Mouse (Mus musculus): ENCODE data around the gene Psen1. TPM values are rescaled to one million over a fixed set of nuclear protein-coding genes. Genes with fewer than 3 reads are reported as not detected.

The Psen1 gene
- polyA plus RNA-seq, 1 experiment from 2014 or later = 58.7 TPM

DNA sequence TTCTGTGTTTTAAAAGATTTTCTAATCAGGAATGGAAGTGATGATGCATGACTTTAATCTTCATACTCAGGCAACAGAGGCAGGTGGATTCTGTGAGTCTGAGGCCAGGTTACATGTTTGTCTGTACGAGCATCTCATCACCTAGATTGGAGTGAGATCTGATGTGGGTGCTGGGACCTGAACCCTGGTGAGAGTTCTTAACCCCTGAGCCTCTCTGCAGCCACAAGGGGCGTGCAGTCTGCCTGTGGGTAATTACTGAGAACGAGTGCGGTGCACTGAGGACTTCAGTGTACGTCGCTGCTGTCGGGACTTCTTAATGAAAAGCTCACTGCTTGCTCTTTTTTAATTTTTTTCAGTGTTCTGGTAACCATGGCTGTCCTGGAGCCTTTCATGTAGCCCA is 13.7 kb downstream of the Psen1 start:
- no peaks in the 10 kb centered on the region; the same call in 1 of the 2 replicates for H3K4me1 ChIP-seq
- H3K27me3 ChIP-seq = no peaks in the 10 kb centered on the region
- H3K9ac ChIP-seq = no peak overlapping the region
- 86% methylated on average over 7 of the region's 7 CpGs for WGBS
- no peaks in the 10 kb centered on the region for H3K9me3 ChIP-seq
- no peak overlapping the region for H3K4me2 ChIP-seq
- H3K36me3 ChIP-seq = peaks cover 45% of the 10 kb centered on the region
- no peak for ATAC-seq (ENCODE audit: insufficient number of reproducible peaks, insufficient read depth, low FRiP score, low TSS enrichment, low read depth)
- no peak overlapping the region for H3K4me3 ChIP-seq
- H3K27ac ChIP-seq = no peak overlapping the region

DNA sequence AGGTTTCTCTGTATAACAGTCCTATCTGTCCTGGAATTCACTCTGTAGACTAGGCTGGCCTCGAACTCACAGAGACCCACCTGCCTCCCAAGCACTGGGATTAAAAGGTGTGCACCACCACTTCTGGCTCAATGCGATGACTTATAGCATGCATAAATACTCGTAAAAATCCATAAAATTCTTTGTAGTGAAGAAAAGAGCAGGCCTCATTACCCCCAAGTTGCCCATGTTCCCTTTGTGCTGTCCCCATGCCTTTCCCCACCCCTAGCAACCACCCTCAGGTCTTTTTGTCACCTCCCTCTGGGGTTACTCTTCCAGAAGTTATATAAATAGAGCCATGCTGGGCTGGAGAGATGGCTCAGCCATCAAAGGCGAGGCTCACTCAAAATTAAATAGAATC is 14.8 kb downstream of the Psen1 start:
- Histone ChIP-seq H3K4me1 (no peaks in the 10 kb centered on the region), H3K9me3 (no peaks in the 10 kb centered on the region), H3K4me2 (no peak overlapping the region), H3K27ac (no peak overlapping the region), H3K27me3 (no peaks in the 10 kb centered on the region), H3K36me3 (peaks cover 49% of the 10 kb centered on the region), H3K4me3 (no peak overlapping the region), H3K9ac (no peak overlapping the region)
- ATAC-seq (ENCODE audit: insufficient number of reproducible peaks, insufficient read depth, low FRiP score, low TSS enrichment, low read depth) = no peak
- WGBS = 88% methylated on average over 4 of the region's 4 CpGs

DNA sequence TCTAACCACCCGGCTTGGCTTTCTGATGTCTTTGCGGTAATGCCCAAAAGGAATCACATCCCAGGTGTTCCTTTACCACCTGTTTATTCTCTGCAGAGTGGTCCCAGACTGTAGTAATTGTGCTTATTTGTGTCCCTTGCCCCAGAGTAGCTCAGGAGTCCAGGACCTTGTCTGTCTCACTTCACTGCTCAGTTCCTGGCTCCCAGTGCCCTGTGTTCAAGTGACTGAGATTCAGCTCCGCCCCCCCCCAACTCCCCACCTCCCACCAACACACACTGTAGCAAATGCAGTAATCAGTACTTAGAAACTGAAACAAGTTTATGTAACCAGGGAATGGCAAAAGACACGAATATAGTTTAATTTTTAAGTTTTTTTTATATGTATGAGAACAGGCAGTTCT is 19.0 kb downstream of the Psen1 start:
- Histone ChIP-seq H3K4me1 (no peaks in the 10 kb centered on the region), H3K27me3 (no peaks in the 10 kb centered on the region), H3K4me3 (no peak overlapping the region), H3K9ac (no peak overlapping the region), H3K4me2 (no peak overlapping the region), H3K27ac (no peak overlapping the region), H3K36me3 (peaks cover 40% of the 10 kb centered on the region), H3K9me3 (no peaks in the 10 kb centered on the region)
- 88% methylated on average over 4 of the region's 4 CpGs for WGBS
- ATAC-seq (ENCODE audit: insufficient number of reproducible peaks, insufficient read depth, low FRiP score, low TSS enrichment, low read depth) = no peak

DNA sequence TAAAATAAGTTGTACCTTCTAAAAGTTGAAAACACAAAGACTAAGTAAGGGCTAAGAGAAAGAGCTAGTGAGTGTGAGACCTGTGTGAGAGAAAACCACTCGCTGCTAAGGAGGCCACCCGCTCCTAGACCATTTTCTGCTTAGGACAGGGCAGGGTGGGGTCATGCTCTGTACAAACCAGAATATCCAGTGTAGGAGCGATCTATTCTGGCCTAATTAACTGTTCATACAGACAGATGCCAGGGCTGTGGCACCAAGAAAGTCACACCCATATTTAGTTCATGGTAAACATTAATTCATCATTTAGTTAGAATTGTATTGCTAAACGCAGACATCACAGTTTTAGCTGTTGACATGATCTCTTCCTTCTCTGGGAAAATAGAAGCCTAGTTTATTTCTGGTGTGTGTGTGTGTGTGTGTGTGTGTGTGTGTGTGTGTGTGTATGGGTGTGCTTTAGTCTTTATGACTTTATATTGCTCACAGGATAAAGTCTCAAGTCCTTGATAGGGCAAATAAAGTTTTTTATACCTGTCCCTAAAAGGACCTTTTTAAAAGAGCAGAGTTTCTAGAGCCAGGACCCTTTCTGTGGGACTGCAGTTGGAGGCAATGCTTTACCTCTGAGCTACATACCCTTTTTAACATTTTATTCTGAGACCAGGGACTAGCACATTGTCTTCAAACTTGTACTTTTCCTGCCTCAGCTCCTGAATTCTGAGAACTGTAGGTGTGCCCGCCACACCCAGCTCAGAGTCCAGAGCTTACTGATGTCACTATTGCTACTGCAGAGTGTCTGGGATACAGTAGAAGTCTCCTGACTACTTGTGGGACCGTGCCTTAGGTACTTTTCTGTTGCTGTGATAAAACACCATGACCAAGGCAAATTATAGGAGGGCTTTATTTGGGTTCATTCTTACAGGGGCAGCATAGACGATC is 20.5 kb downstream of the Psen1 start:
- Histone ChIP-seq H3K9me3 (no peaks in the 10 kb centered on the region), H3K4me3 (no peak overlapping the region), H3K27ac (no peak overlapping the region), H3K36me3 (peaks cover 46% of the 10 kb centered on the region), H3K27me3 (no peaks in the 10 kb centered on the region), H3K9ac (no peak overlapping the region), H3K4me2 (no peak overlapping the region), H3K4me1 (no peaks in the 10 kb centered on the region)
- WGBS = 85% methylated on average over 7 of the region's 7 CpGs
- no peak for ATAC-seq (ENCODE audit: insufficient number of reproducible peaks, insufficient read depth, low FRiP score, low TSS enrichment, low read depth)

DNA sequence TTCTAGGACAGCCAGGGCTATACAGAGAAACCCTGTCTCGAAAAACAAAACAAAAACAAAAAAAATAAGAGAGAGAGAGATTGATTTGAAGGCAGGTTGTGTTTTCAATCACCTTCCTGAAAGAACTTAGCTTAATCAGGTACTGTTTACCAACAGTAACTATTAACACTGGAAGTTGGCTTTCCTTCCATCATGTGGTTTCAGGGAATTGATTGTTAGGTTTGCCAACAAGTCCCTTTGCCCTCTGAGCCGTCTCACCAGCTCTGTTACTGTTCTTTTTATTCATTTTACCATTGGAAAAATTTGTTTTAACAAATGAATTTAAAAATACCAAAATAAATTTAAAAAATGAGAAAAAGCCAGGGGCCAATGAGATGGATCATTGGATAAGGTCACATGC is 22.0 kb downstream of the Psen1 start:
- Histone ChIP-seq H3K9ac (no peak overlapping the region), H3K4me3 (no peak overlapping the region), H3K27me3 (no peaks in the 10 kb centered on the region), H3K36me3 (peaks cover 47% of the 10 kb centered on the region), H3K9me3 (no peaks in the 10 kb centered on the region), H3K4me1 (no peaks in the 10 kb centered on the region), H3K27ac (no peak overlapping the region), H3K4me2 (no peak overlapping the region)
- ATAC-seq (ENCODE audit: insufficient number of reproducible peaks, insufficient read depth, low FRiP score, low TSS enrichment, low read depth) = no peak
- 93% methylated on average over 2 of the region's 2 CpGs for WGBS

DNA sequence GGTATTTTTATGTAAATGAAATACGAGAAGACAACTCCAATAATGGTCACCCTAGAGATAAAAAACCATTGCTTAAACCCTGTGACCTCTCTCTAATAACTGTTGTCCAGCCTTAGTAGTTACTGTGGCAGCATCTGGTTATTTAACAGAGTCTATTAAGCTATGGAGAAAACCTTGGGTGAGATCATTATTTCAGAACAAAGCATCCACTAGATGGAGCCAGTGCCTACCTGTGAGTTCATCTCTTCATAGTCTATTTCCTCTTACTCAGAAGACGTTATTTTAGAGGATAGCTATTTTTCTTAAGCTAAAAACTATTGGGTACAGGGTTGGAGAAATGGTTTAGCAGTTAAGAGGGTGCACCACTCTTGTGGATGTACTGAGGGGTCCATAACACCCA is 25.8 kb downstream of the Psen1 start:
- Histone ChIP-seq H3K4me1 (no peaks in the 10 kb centered on the region), H3K27ac (no peak overlapping the region), H3K4me3 (no peak overlapping the region), H3K36me3 (peaks cover 67% of the 10 kb centered on the region), H3K9me3 (no peaks in the 10 kb centered on the region), H3K4me2 (no peak overlapping the region), H3K9ac (no peak overlapping the region), H3K27me3 (no peaks in the 10 kb centered on the region)
- ATAC-seq (ENCODE audit: insufficient number of reproducible peaks, insufficient read depth, low FRiP score, low TSS enrichment, low read depth) = no peak
- WGBS = 42% methylated on average over 2 of the region's 2 CpGs

DNA sequence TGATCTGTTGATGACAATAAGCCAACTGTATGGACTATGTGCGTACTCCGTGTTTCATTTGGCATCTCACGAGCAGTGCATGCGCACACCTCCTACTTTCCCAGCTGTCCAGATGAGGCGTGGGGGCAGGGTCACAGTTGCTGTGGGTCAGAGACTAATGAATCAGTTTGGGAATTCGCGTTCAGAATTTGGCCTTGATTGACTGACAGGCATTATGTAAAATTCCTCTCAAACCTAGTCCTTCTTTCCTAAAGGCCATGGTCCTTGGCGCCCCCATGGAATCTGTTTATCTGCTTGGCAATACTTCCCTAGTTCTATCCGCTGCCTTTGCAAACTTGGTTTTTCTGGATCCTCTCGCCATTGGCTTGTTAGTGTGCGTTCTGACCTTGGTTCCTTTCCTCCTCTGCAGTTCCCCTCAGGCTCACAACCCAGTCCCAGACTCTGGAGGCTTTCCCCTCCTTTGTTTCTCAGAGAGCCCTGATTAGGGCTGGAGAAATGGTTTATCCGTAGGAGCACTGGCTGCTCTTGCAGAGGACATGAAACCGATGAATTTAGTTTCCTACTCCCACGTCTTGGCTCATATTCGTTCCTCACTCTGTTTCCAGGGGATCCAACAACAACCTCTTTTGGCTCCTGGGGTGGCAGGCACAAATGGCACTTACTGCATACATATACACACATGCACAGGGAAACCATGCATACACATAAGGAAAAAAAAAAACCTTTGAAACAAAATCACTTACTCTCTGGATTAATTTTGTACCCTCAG is 28.6 kb downstream of the Psen1 start:
- ATAC-seq (ENCODE audit: insufficient number of reproducible peaks, insufficient read depth, low FRiP score, low TSS enrichment, low read depth) = no peak
- H3K4me3 ChIP-seq = no peak overlapping the region
- H3K27ac ChIP-seq = no peak overlapping the region
- peaks cover 71% of the 10 kb centered on the region for H3K36me3 ChIP-seq
- no peak overlapping the region for H3K4me2 ChIP-seq
- no peaks in the 10 kb centered on the region for H3K9me3 ChIP-seq
- no peak overlapping the region for H3K9ac ChIP-seq
- no peaks in the 10 kb centered on the region for H3K27me3 ChIP-seq
- H3K4me1 ChIP-seq = peaks cover 9% of the 10 kb centered on the region
- 89% methylated on average over 15 of the region's 15 CpGs for WGBS

DNA sequence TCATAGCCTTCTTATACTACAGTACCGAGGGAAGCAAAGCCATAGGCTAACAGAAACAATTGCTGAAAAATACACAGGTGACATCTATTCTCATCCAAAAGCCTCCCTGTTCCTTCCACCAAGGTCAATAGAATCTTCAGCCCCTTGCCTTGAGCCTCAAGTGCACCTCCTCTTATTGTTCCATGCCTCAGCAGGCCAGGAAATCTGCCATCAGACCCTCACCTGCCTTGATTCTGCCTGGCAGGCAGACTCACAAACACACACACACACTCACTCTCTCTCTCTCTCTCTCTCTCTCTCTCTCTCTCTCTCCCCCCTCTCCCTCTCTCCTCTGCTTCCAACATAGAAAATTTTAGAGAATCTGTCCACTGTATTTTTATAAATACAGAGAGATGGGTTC is 31.5 kb downstream of the Psen1 start:
- H3K27ac ChIP-seq = no peak overlapping the region
- H3K4me3 ChIP-seq = no peak overlapping the region
- H3K9me3 ChIP-seq = no peaks in the 10 kb centered on the region
- 97% methylated on average over 1 of the region's 1 CpGs for WGBS
- no peak overlapping the region for H3K4me2 ChIP-seq
- H3K36me3 ChIP-seq = peaks cover 72% of the 10 kb centered on the region
- ATAC-seq (ENCODE audit: insufficient number of reproducible peaks, insufficient read depth, low FRiP score, low TSS enrichment, low read depth) = no peak
- no peak overlapping the region for H3K9ac ChIP-seq
- no peaks in the 10 kb centered on the region for H3K27me3 ChIP-seq
- H3K4me1 ChIP-seq = peaks cover 9% of the 10 kb centered on the region

DNA sequence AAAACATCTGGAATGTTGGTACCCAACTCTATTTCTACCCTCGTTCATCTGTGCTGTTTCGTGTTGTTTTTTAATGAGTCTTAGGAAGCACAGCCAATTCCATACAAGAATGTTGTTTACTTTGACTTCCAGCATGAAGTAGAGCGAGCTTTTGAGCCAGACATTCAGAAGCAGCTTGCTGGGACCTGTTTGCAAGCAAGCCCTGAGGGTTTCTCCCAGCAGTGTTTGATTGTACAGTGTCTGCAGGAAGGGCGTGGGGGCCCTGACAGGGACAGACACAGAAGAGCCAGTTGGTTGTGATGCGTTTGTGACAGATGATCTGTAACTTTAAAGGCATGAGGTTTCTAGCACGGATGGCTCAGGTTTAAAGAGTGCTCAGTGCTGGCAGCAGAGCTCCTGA is 33.3 kb downstream of the Psen1 start:
- H3K36me3 ChIP-seq = peaks cover 74% of the 10 kb centered on the region
- WGBS = 38% methylated on average over 6 of the region's 6 CpGs
- H3K4me2 ChIP-seq = no peak overlapping the region
- H3K4me1 ChIP-seq = peaks cover 9% of the 10 kb centered on the region
- H3K4me3 ChIP-seq = no peak overlapping the region
- no peak overlapping the region for H3K9ac ChIP-seq
- H3K9me3 ChIP-seq = no peaks in the 10 kb centered on the region
- peak overlapping the region; percentile 74 for H3K27ac ChIP-seq
- peak; percentile 67 for ATAC-seq (ENCODE audit: insufficient number of reproducible peaks, insufficient read depth, low FRiP score, low TSS enrichment, low read depth)
- H3K27me3 ChIP-seq = no peaks in the 10 kb centered on the region

DNA sequence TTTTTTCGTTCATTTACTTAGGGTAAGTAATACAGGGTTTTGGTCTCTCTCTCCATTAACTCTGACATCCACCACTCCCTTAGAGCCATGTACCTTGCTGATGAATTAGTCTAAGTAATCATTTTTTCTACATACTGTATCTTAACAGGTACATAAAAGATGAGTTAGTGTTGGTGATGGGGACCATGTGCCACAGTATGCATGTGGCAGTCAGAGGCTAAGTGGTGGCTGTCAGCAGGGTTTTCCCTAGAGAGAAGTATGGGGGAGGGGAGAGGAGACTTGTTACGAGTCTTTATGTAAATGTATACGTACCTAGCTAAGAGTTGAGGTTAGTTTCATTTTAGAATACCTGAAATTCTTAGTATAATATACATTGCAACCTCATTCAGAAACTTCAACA is 35.1 kb downstream of the Psen1 start:
- 78% methylated on average over 3 of the region's 3 CpGs for WGBS
- H3K36me3 ChIP-seq = peaks cover 68% of the 10 kb centered on the region
- H3K4me1 ChIP-seq = peaks cover 9% of the 10 kb centered on the region
- H3K4me3 ChIP-seq = no peak overlapping the region
- no peaks in the 10 kb centered on the region for H3K27me3 ChIP-seq
- H3K4me2 ChIP-seq = no peak overlapping the region
- no peaks in the 10 kb centered on the region for H3K9me3 ChIP-seq
- no peak overlapping the region for H3K9ac ChIP-seq
- no peak overlapping the region for H3K27ac ChIP-seq
- ATAC-seq (ENCODE audit: insufficient number of reproducible peaks, insufficient read depth, low FRiP score, low TSS enrichment, low read depth) = no peak

DNA sequence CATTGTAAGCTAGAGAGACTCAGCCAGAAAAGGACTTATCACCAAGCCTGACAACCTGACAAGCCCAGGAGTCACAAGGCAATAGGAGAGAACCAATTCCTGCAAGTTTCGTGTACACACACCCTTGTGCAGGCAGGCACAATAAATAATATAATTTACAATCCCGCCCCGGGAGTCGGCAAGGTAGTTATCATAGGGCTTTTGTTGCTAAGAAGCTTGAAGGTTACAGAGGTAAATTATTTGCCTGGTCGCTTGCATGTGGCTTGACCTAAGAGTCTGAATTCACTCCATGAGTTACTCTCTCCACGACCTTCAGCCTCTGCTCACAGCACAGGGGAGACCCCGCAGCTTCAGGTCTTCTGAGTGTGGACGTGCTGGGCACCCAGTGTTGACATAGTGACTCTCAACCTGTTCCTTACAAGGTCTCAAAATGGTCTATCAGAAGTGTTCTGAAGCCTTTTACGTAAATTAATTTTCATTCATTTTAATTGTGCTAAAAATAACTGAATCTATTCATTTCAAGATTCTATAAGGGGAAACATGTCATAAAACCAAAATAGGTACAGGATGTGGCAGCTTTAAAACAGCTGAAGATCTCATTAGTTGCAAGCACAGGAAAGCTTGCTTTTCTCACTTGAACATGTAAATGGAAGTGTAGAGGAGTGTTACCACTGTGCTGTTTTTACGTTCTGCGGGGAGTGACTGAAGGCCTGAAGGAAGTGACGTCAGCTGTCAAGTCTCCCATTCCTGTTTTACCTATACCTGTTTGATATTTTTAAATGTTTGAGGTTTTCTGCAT is 38.8 kb downstream of the Psen1 start:
- 87% methylated on average over 12 of the region's 12 CpGs for WGBS
- no peaks in the 10 kb centered on the region for H3K4me1 ChIP-seq
- no peak overlapping the region for H3K9ac ChIP-seq
- no peak overlapping the region for H3K27ac ChIP-seq
- no peak for ATAC-seq (ENCODE audit: insufficient number of reproducible peaks, insufficient read depth, low FRiP score, low TSS enrichment, low read depth)
- no peaks in the 10 kb centered on the region for H3K27me3 ChIP-seq
- peaks cover 83% of the 10 kb centered on the region for H3K36me3 ChIP-seq
- H3K9me3 ChIP-seq = no peaks in the 10 kb centered on the region
- H3K4me2 ChIP-seq = no peak overlapping the region
- H3K4me3 ChIP-seq = no peak overlapping the region

Data from embryonic facial prominence, embryonic 13.5 days (tissue).